Mouse (Mus musculus): ENCODE measurements around the gene Rflna. TPM values are rescaled to one million over a fixed set of nuclear protein-coding genes. Genes with fewer than 3 reads are reported as not detected.

The Rflna gene
- not detected in 2 replicates for polyA plus RNA-seq (2012; ENCODE audit: insufficient read depth, insufficient read length, missing spikeins)

DNA sequence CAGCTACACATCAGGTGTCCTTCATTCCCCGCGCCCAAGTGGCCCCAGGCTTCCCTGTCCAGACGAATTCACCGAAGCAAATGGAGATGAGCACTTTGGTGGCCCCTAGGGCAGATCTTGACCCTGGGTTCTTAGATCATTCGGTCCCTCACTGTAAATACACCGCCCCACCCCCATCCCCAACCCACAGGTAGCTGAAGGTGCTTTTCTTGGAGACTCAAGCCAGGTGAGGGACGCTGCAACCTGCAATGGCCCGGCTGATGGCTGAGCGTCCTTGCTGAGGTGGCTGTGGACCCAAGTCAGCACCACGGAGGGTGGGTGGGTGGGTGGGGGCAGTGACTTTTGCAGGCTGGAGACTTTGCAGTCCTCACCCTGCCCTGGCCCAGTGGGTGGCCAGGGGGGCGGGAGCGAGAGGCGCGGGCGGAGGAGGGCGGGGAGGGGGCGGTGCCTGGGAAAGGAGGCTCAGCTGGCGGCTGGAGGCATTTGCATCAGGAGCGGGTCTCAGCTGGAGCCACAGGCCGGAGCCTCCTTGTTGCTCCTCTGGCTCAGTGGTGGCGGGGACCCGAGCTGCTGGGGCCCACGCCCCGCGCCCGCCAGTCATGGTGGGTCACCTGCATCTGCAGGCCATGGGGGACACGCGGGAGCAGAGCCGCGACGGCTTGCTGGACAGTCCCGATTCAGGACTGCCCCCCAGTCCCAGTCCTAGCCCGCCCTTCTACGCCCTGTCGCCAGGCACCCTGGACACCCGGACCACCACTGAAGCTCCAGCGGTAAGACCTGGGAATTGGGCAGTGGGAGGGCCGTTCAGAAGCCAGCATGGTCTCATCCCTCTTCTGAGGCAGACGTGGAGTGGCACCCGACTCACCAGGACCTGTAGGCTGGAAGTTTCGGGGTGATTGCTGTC lies at the start of gene Rflna:
Gene Rflna (plus strand): TSS at position 253 of the 904 bp plus-strand sequence.
- Histone ChIP-seq H3K4me3 (ENCODE audit: insufficient read depth, low read depth, low read length) (0 out of 2 replicates have a peak within 1 kb of the TSS, but pooled peaks have one; percentile 16), H3K4me1 (ENCODE audit: control insufficient read depth, insufficient read depth, insufficient read length, low read length) (no peaks in the 10 kb centered on the region), H3K27ac (replicated peaks; ENCODE audit: low read depth, low read length) (no peak within 1 kb of the TSS)

DNA sequence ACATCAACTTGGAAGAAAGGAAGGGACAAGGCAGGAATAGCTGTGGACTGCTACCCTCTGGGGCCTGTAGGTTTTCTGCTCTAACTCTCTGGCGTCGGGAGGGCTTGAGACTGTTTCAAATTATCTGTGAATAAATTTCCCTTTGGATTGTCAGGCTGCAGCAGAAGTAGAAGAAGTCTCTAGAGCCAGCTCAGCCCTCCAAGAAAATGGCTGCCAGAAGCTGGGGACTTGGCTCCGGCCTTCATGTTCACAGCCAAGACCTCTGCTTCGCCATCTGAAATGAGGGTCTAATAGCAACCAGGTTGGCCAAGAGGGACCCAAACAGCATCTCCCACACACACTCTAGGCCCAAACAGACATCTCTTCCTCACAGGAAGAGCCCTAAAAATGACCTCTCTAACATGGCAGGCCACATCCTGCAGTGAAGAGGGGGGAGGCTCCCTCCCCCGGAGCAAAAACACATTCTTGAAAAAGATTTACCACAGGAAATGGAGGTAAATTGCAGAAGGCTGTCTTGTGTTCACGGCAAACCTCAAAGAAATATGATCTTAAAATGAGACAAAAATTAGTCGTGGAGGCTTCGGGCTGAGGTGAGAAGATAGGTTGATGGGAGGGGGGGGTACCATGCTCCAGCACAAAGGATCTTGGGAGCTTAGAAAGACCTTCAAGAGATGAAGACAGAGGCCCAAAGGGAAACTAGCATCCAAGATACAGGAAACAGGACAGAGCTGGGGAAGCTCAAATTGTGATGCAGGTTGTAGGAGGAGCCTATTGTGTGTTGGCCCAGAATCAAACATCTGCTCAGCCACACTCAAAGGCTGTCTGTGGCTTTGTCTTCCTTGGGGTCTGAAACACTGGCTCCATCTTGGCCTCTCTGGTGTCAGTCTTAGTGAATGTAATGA lies 48.4 kb upstream of the Rflna start:
- H3K27ac ChIP-seq (replicated peaks; ENCODE audit: low read depth, low read length): no peak overlapping the region
- no peaks in the 10 kb centered on the region; the same call in 1 of the 2 replicates for H3K4me1 ChIP-seq (ENCODE audit: control insufficient read depth, insufficient read depth, insufficient read length, low read length)
- H3K4me3 ChIP-seq (ENCODE audit: insufficient read depth, low read depth, low read length): no peak overlapping the region

GRCm38 (mm10) chr5:124957491-124957890 lies 45.5 kb upstream of the Rflna start:
- Histone ChIP-seq H3K27ac (replicated peaks; ENCODE audit: low read depth, low read length) (no peak overlapping the region), H3K4me1 (ENCODE audit: control insufficient read depth, insufficient read depth, insufficient read length, low read length) (no peaks in the 10 kb centered on the region; the same call in 1 of the 2 replicates), H3K4me3 (ENCODE audit: insufficient read depth, low read depth, low read length) (no peak overlapping the region)

GRCm38 (mm10) chr5:124959099-124959498 lies 43.9 kb upstream of the Rflna start:
- no peak overlapping the region for H3K4me3 ChIP-seq (ENCODE audit: insufficient read depth, low read depth, low read length)
- peaks cover 2% of the 10 kb centered on the region; the same call in 1 of the 2 replicates for H3K4me1 ChIP-seq (ENCODE audit: control insufficient read depth, insufficient read depth, insufficient read length, low read length)
- H3K27ac ChIP-seq (replicated peaks; ENCODE audit: low read depth, low read length): no peak overlapping the region

DNA sequence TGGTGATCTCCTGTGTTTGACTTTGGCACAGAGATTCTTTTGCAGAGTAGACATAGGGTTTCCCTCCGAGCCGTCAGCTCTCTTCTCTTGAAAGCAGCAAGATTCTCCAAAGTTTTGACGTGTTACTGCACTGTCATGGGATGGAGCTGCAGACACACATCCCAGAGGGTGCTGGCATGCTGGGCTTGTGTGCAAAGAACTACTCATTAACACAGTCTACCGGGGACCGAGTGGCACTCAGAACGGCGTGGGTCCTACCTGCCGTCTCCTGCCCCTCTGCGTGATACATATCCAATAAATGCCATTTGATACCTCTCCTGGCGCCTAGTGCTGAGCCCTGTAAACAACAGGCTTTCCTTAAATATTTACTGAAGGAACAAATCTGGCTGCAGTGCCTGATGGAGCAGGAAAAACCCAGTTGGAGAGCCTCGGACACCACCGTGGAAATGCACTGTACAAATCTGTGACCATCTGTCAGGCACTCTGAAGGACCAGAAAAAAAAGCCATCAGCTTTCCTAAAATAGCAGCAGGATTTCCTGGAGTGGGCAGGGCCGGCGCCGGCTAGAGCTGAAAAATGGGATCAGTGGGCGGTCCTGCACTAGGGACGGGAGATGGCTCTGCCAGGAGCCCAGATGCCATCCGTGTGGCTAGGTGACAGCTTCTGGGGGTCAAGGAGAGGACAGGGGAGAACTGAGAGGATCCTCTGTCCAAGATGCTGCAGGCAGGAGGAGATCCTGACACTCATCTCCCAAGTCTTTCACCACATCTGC lies 42.7 kb upstream of the Rflna start:
- Histone ChIP-seq H3K4me1 (ENCODE audit: control insufficient read depth, insufficient read depth, insufficient read length, low read length) (peaks cover 2% of the 10 kb centered on the region), H3K27ac (replicated peaks; ENCODE audit: low read depth, low read length) (0 out of 2 replicates have a peak overlapping the region, but pooled peaks have one; percentile 6), H3K4me3 (ENCODE audit: insufficient read depth, low read depth, low read length) (no peak overlapping the region)

- peaks cover 2% of the 10 kb centered on the region for H3K4me1 ChIP-seq (ENCODE audit: control insufficient read depth, insufficient read depth, insufficient read length, low read length)
- no peak overlapping the region for H3K4me3 ChIP-seq (ENCODE audit: insufficient read depth, low read depth, low read length)
- no peak overlapping the region for H3K27ac ChIP-seq (replicated peaks; ENCODE audit: low read depth, low read length)
Observed at GRCm38 (mm10) chr5:124961433-124961832, 41.6 kb upstream of the Rflna start.

- no peak overlapping the region for H3K27ac ChIP-seq (replicated peaks; ENCODE audit: low read depth, low read length)
- peaks cover 2% of the 10 kb centered on the region for H3K4me1 ChIP-seq (ENCODE audit: control insufficient read depth, insufficient read depth, insufficient read length, low read length)
- H3K4me3 ChIP-seq (ENCODE audit: insufficient read depth, low read depth, low read length): no peak overlapping the region
Observed at GRCm38 (mm10) chr5:124962761-124963160, 40.3 kb upstream of the Rflna start.

- H3K4me3 ChIP-seq (ENCODE audit: insufficient read depth, low read depth, low read length): peak overlapping the region; percentile 33
- H3K27ac ChIP-seq (replicated peaks; ENCODE audit: low read depth, low read length): no peak overlapping the region
Observed at GRCm38 (mm10) chr5:124963806-124964672, 39.0 kb upstream of the Rflna start.

DNA sequence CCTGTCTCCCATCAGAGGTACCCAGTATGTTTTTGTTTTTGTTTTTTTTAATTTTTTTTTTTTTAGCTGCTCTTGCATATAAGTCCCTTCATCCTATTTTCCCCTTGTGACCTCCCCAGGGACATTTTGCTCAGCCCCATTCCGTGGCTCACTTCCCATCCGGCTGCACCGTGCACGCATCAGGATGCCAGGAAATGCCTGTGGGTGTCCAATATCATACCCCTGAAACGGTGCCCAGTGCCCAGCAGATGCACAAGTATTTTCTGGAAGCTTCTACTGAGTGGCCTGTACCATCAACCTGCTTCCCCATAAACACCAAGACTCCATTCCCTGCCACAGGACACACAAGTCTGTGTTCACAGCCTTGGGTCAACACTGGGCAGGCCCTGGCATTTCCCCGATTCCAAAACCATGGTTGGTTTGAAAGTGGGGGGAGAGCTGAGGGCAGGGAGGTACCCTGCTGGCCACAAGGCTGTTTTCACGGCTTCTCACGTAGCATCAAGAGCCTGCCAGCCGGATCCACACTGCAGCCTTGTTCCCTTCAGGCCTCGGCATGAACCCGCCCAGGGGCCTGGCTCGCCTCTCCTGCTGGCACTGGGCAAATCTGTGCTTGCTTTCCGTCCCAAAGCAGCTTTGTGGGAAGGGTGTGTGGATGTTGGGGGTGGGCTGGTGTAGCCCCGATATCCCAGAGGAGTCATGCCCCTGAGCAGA lies 36.2 kb upstream of the Rflna start:
- Histone ChIP-seq H3K27ac (replicated peaks; ENCODE audit: low read depth, low read length) (no peak overlapping the region), H3K4me3 (ENCODE audit: insufficient read depth, low read depth, low read length) (no peak overlapping the region), H3K4me1 (ENCODE audit: control insufficient read depth, insufficient read depth, insufficient read length, low read length) (peaks cover 8% of the 10 kb centered on the region; the same call in 1 of the 2 replicates)

More at GRCm38 (mm10) chr5:124963806-124964672, 39.0 kb upstream of the Rflna start:
- peaks cover 2% of the 10 kb centered on the region for H3K4me1 ChIP-seq (ENCODE audit: control insufficient read depth, insufficient read depth, insufficient read length, low read length)

DNA sequence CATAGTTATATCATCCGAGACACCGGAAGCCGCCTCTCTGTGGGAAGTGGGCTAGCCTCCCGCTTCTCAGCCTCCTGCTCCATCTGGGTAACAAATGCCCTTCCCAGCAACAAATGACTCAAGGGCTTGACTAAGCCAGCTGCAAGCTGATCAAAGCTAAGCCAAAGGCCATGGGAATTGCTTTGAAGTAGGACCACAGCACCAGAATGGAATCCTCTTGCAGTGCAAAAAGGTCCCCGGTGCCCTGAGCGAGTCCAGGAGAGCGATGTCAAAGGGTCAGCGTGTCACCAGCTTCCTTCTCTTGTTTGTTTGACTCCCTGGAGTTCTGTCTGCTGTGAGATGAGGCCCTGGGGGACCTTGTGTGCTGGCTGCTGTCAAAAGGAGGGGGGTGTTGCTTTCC lies 33.2 kb upstream of the Rflna start:
- no peak overlapping the region for H3K27ac ChIP-seq (replicated peaks; ENCODE audit: low read depth, low read length)
- no peak overlapping the region for H3K4me3 ChIP-seq (ENCODE audit: insufficient read depth, low read depth, low read length)
- H3K4me1 ChIP-seq (ENCODE audit: control insufficient read depth, insufficient read depth, insufficient read length, low read length): peaks cover 5% of the 10 kb centered on the region; the same call in 1 of the 2 replicates

- Histone ChIP-seq H3K27ac (replicated peaks; ENCODE audit: low read depth, low read length) (no peak overlapping the region), H3K4me1 (ENCODE audit: control insufficient read depth, insufficient read depth, insufficient read length, low read length) (peaks cover 4% of the 10 kb centered on the region), H3K4me3 (ENCODE audit: insufficient read depth, low read depth, low read length) (no peak overlapping the region)
Observed at GRCm38 (mm10) chr5:124986222-124986621, 16.8 kb upstream of the Rflna start.

DNA sequence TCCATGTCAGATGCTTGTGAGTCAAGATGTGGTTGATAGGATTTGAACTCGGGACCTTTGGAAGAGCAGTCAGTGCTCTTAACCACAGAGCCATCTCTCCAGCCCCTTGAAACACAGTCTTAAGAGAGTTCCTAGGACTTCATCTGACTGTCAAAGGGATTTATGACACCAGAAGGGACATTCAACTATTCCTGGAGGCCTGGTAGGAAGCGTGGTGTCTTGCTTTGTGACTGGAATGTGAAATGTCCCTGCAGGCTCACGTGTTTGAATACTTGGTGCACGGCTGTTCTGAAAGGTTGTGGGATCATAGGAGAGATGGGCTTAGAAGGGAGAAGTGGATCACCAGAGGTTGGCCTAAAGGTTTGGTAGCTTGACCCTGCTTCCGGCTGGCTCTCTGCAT lies 16.4 kb upstream of the Rflna start:
- Histone ChIP-seq H3K4me3 (ENCODE audit: insufficient read depth, low read depth, low read length) (no peak overlapping the region), H3K27ac (replicated peaks; ENCODE audit: low read depth, low read length) (no peak overlapping the region), H3K4me1 (ENCODE audit: control insufficient read depth, insufficient read depth, insufficient read length, low read length) (peaks cover 4% of the 10 kb centered on the region)

DNA sequence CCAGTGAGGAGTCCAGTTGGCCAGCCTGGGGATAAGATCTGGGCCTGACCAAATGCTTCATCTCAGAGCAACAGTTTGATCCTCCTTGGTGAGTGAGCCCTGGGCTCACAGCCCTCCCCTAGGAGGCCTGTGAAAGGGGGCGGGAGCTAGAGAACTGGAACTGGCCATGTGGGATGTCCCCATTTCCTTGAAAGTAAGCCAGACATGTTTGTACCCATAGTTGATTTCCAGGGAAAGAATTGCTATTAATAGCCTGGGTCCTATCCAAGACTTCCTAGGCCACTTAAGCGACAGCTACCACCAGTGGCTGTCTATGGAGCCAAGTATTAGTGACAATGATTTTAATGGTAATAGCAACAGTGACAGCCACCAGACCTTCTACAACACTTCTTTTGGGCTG lies 13.3 kb upstream of the Rflna start:
- peaks cover 8% of the 10 kb centered on the region for H3K4me1 ChIP-seq (ENCODE audit: control insufficient read depth, insufficient read depth, insufficient read length, low read length)
- H3K4me3 ChIP-seq (ENCODE audit: insufficient read depth, low read depth, low read length): no peak overlapping the region
- H3K27ac ChIP-seq (replicated peaks; ENCODE audit: low read depth, low read length): no peak overlapping the region

Data from brown adipose tissue, adult 24 weeks (tissue).